Mouse (Mus musculus): ENCODE measurements around the gene Uxs1. TPM values are rescaled to one million over a fixed set of nuclear protein-coding genes. Genes with fewer than 3 reads are reported as not detected.

The Uxs1 gene
- total and polyA plus RNA-seq, 3 experiments = 13.3 to 30.5 (median 17.9) TPM

DNA sequence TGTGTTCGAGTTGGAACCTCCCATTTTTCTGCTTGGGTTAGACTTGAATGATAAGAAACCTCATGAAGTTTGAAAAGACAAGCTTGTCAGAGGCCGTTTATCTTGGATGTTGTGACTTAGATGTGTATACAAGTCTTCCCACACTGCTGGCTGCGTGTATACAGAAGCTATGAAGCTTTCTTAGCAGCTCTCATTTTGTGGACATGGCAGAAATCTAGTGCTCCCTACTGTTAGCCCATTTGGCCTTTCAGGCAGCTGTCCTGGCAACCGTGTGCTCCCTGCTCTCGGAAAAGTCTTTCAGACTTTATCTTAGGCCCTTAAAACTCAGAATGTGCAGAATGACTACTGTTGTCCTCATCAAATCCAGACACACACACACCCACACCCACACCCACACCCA lies 31.4 kb upstream of the Uxs1 start:
- H3K4me1 ChIP-seq (ENCODE audit: insufficient read depth, low read depth, low read length) = no peaks in the 10 kb centered on the region
- DNase-seq (ENCODE audit: low spot score) = no peak
- no peaks in the 10 kb centered on the region for H3K36me3 ChIP-seq (replicated peaks)
- H3K4me3 ChIP-seq (ENCODE audit: low read depth, low read length) = no peak overlapping the region
- no peaks in the 10 kb centered on the region for H3K9me3 ChIP-seq (replicated peaks)
- no peak for ATAC-seq (ENCODE audit: extremely low read depth, insufficient number of reproducible peaks, low FRiP score, poor library complexity, severe bottlenecking)
- H3K27me3 ChIP-seq (ENCODE audit: insufficient read depth, low read length) = no peaks in the 10 kb centered on the region
- TF ChIP-seq GATA2 (IDR thresholded peaks at IDR 0.05; ENCODE audit: borderline replicate concordance, low read depth, low read length) = no peak
- TF ChIP-seq GATA1 (IDR thresholded peaks at IDR 0.05; ENCODE audit: borderline replicate concordance, low read length) = no peak
- TF ChIP-seq POLR2AphosphoS5 (IDR thresholded peaks at IDR 0.05; ENCODE audit: insufficient replicate concordance, low read depth, low read length) = no peak
- TF ChIP-seq TAL1 (conservative IDR thresholded peaks at IDR 0.05; ENCODE audit: low read depth, low read length) = no peak
- TF ChIP-seq CTCF (IDR thresholded peaks at IDR 0.05; ENCODE audit: low read depth, low read length) = no peak

DNA sequence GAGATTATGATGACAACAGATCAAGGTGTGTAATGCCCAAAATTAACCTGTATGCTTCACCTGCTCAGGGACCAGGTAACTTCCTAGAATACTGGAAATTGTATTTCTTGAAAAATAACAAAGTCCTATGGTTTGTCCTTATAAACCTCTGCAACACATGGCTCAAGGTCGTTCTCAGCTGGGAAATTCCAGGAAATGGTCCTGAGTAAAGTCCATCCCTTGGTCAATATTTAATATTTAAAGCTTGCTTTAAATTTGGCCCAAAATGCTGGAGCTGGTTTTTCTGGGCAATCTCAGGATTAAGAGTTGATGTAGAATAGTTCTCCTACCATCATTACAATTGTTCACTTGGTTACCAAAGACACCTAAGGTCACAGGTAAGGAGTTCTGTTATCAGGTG lies 30.1 kb upstream of the Uxs1 start:
- Histone ChIP-seq H3K4me3 (ENCODE audit: low read depth, low read length) (no peak overlapping the region), H3K4me1 (ENCODE audit: insufficient read depth, low read depth, low read length) (no peaks in the 10 kb centered on the region), H3K27me3 (ENCODE audit: insufficient read depth, low read length) (no peaks in the 10 kb centered on the region), H3K9me3 (replicated peaks) (no peaks in the 10 kb centered on the region), H3K36me3 (replicated peaks) (no peaks in the 10 kb centered on the region)
- ATAC-seq (ENCODE audit: extremely low read depth, insufficient number of reproducible peaks, low FRiP score, poor library complexity, severe bottlenecking) (no peak), DNase-seq (ENCODE audit: low spot score) (no peak)
- no peak for TF ChIP-seq GATA1 (IDR thresholded peaks at IDR 0.05; ENCODE audit: borderline replicate concordance, low read length)
- TF ChIP-seq CTCF (IDR thresholded peaks at IDR 0.05; ENCODE audit: low read depth, low read length) = no peak
- TF ChIP-seq TAL1 (conservative IDR thresholded peaks at IDR 0.05; ENCODE audit: low read depth, low read length) = no peak
- no peak for TF ChIP-seq GATA2 (IDR thresholded peaks at IDR 0.05; ENCODE audit: borderline replicate concordance, low read depth, low read length)
- no peak for TF ChIP-seq POLR2AphosphoS5 (IDR thresholded peaks at IDR 0.05; ENCODE audit: insufficient replicate concordance, low read depth, low read length)

DNA sequence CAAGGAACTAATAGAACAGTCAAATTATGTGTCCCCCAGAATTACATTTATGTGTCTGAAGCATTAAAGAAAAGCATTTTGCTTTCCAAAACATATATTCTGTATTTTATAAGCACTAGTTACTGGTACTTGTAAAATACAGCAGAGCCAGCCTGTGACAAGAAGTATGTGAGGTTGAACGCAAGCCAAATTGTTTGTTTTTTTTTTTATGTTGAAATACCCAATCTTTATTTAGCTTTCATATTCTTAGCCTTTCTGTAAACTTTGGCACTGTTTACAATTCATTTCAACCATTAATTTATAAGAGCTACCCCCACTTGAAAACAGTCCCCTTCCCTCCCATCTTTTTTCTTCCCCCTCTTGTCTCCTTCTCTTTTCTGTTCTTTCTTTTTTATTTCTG lies 28.0 kb upstream of the Uxs1 start:
- Histone ChIP-seq H3K9me3 (replicated peaks) (no peaks in the 10 kb centered on the region), H3K27me3 (ENCODE audit: insufficient read depth, low read length) (no peaks in the 10 kb centered on the region), H3K4me3 (ENCODE audit: low read depth, low read length) (no peak overlapping the region), H3K36me3 (replicated peaks) (no peaks in the 10 kb centered on the region), H3K4me1 (ENCODE audit: insufficient read depth, low read depth, low read length) (no peaks in the 10 kb centered on the region)
- DNase-seq (ENCODE audit: low spot score) = no peak
- TF ChIP-seq GATA1 (IDR thresholded peaks at IDR 0.05; ENCODE audit: borderline replicate concordance, low read length) (no peak), CTCF (IDR thresholded peaks at IDR 0.05; ENCODE audit: low read depth, low read length) (no peak), TAL1 (conservative IDR thresholded peaks at IDR 0.05; ENCODE audit: low read depth, low read length) (no peak), GATA2 (IDR thresholded peaks at IDR 0.05; ENCODE audit: borderline replicate concordance, low read depth, low read length) (no peak), POLR2AphosphoS5 (IDR thresholded peaks at IDR 0.05; ENCODE audit: insufficient replicate concordance, low read depth, low read length) (no peak)
- ATAC-seq (ENCODE audit: extremely low read depth, insufficient number of reproducible peaks, low FRiP score, poor library complexity, severe bottlenecking) = no peak

DNA sequence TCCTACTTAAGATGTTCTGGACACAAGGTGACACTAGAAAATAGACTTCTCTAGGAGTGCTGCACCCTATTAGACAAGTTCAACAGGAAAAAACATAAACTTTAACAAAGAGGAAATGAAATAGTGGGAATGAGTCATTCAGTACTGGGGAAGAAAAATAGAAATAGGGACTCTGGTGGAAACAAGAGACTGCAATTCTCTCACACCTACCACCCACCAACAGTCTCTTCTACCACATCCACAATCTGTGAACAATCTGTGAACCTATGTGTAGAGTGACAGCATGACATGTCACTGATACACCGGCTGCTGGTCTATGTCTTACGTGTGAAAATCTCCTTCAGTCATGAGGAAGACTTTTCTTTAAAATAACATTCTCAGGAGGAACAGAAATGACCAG lies 15.8 kb upstream of the Uxs1 start:
- Histone ChIP-seq H3K4me1 (ENCODE audit: insufficient read depth, low read depth, low read length) (no peaks in the 10 kb centered on the region), H3K9me3 (replicated peaks) (no peaks in the 10 kb centered on the region), H3K36me3 (replicated peaks) (no peaks in the 10 kb centered on the region), H3K27me3 (ENCODE audit: insufficient read depth, low read length) (peaks cover 3% of the 10 kb centered on the region; the same call in 1 of the 2 replicates), H3K4me3 (ENCODE audit: low read depth, low read length) (no peak overlapping the region)
- DNase-seq (ENCODE audit: low spot score) = no peak
- no peak for ATAC-seq (ENCODE audit: extremely low read depth, insufficient number of reproducible peaks, low FRiP score, poor library complexity, severe bottlenecking)
- TF ChIP-seq POLR2AphosphoS5 (IDR thresholded peaks at IDR 0.05; ENCODE audit: insufficient replicate concordance, low read depth, low read length) = no peak
- no peak for TF ChIP-seq TAL1 (conservative IDR thresholded peaks at IDR 0.05; ENCODE audit: low read depth, low read length)
- no peak for TF ChIP-seq GATA1 (IDR thresholded peaks at IDR 0.05; ENCODE audit: borderline replicate concordance, low read length)
- TF ChIP-seq GATA2 (IDR thresholded peaks at IDR 0.05; ENCODE audit: borderline replicate concordance, low read depth, low read length) = no peak
- no peak for TF ChIP-seq CTCF (IDR thresholded peaks at IDR 0.05; ENCODE audit: low read depth, low read length)

DNA sequence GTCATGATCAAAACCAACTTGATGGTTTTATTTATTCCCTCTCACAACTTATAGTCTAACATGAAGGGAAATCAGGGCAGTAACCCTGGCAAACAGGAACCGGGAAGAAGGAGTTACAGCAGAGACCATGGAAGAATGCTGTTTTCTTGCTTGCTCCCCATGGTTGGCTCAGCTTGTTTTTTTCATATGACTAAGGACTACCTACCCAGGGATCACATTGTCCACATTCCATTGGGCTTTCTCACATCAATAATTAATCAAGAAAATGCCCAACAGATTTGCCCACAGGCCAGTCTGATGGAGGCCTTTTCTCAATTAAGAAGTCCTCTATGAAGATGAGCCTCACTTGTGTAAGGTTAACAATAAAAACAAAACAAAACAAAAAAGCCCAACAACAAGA lies 9.6 kb upstream of the Uxs1 start:
- no peak for TF ChIP-seq GATA1 (IDR thresholded peaks at IDR 0.05; ENCODE audit: borderline replicate concordance, low read length)
- TF ChIP-seq GATA2 (IDR thresholded peaks at IDR 0.05; ENCODE audit: borderline replicate concordance, low read depth, low read length) = no peak
- TF ChIP-seq TAL1 (conservative IDR thresholded peaks at IDR 0.05; ENCODE audit: low read depth, low read length) = no peak
- no peak for TF ChIP-seq CTCF (IDR thresholded peaks at IDR 0.05; ENCODE audit: low read depth, low read length)
- TF ChIP-seq POLR2AphosphoS5 (IDR thresholded peaks at IDR 0.05; ENCODE audit: insufficient replicate concordance, low read depth, low read length) = no peak
- DNase-seq (ENCODE audit: low spot score) = no peak
- H3K9me3 ChIP-seq (replicated peaks) = no peaks in the 10 kb centered on the region
- H3K27me3 ChIP-seq (ENCODE audit: insufficient read depth, low read length) = no peaks in the 10 kb centered on the region; the same call in 1 of the 2 replicates
- no peaks in the 10 kb centered on the region for H3K36me3 ChIP-seq (replicated peaks)
- ATAC-seq (ENCODE audit: extremely low read depth, insufficient number of reproducible peaks, low FRiP score, poor library complexity, severe bottlenecking) = no peak
- H3K4me3 ChIP-seq (ENCODE audit: low read depth, low read length) = no peak overlapping the region
- no peaks in the 10 kb centered on the region for H3K4me1 ChIP-seq (ENCODE audit: insufficient read depth, low read depth, low read length)

DNA sequence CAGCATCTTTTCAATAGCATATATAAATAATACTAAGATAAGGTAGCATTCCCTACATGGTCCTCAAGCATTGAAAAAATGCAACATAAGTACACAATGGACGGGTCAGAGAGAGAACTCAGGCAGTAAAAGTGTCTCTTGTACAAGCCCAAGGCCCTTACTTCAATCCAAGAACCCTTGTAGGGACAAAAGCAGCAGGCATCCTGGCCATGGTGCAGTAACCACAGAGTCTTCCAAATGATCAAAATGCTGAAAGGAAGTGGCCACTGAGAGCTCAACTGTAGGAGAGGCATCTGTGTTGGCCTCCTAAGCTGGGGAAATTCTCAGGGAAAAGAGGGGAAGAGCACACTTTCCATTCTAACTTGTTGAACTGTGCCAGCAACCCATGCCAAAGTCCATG lies 2.5 kb upstream of the Uxs1 start:
- DNase-seq (ENCODE audit: low spot score) (no peak), ATAC-seq (ENCODE audit: extremely low read depth, insufficient number of reproducible peaks, low FRiP score, poor library complexity, severe bottlenecking) (no peak)
- no peaks in the 10 kb centered on the region; the same call in 1 of the 2 replicates for H3K27me3 ChIP-seq (ENCODE audit: insufficient read depth, low read length)
- peaks cover 31% of the 10 kb centered on the region for H3K4me1 ChIP-seq (ENCODE audit: insufficient read depth, low read depth, low read length)
- no peak for TF ChIP-seq TAL1 (conservative IDR thresholded peaks at IDR 0.05; ENCODE audit: low read depth, low read length)
- TF ChIP-seq GATA2 (IDR thresholded peaks at IDR 0.05; ENCODE audit: borderline replicate concordance, low read depth, low read length) = no peak
- no peak for TF ChIP-seq CTCF (IDR thresholded peaks at IDR 0.05; ENCODE audit: low read depth, low read length)
- no peak for TF ChIP-seq POLR2AphosphoS5 (IDR thresholded peaks at IDR 0.05; ENCODE audit: insufficient replicate concordance, low read depth, low read length)
- TF ChIP-seq GATA1 (IDR thresholded peaks at IDR 0.05; ENCODE audit: borderline replicate concordance, low read length) = no peak
- no peaks in the 10 kb centered on the region for H3K9me3 ChIP-seq (replicated peaks)
- H3K36me3 ChIP-seq (replicated peaks) = peaks cover 9% of the 10 kb centered on the region
- no peak overlapping the region for H3K4me3 ChIP-seq (ENCODE audit: low read depth, low read length)

Measured in G1E (cell line).